Mouse (Mus musculus): Measurements from ENCODE around the gene Sh3bgr. TPM values are rescaled to one million over a fixed set of nuclear protein-coding genes. Genes with fewer than 3 reads are reported as not detected.

The Sh3bgr gene
- total RNA-seq, 2 experiments from 2014 or later = 335 to 411 TPM

GRCm38 (mm10) chr16:96201485-96202232, 1.4 kb downstream of the Sh3bgr start:
- no peak for DNase-seq
- intact Hi-C loops (cut with DNase I) = no loop called here

GRCm38 (mm10) chr16:96209789-96210188, 9.5 kb downstream of the Sh3bgr start:
- no peak for DNase-seq
- intact Hi-C loops (cut with DNase I) = no loop called here

- intact Hi-C loops (cut with DNase I) = no loop called here
- DNase-seq = no peak
These were observed 10.6 kb downstream of the Sh3bgr start for GRCm38 (mm10) chr16:96210856-96211255.

GRCm38 (mm10) chr16:96213027-96213426, 12.8 kb downstream of the Sh3bgr start:
- intact Hi-C loops (cut with DNase I) = no loop called here
- DNase-seq = peak; percentile 41 to 55

- peak; percentile 47 to 52 for DNase-seq
- intact Hi-C loops (cut with DNase I) = no loop called here
These were observed 21.2 kb downstream of the Sh3bgr start for GRCm38 (mm10) chr16:96221491-96221890.

GRCm38 (mm10) chr16:96221959-96222358, 21.7 kb downstream of the Sh3bgr start:
- no peak for DNase-seq
- intact Hi-C loops (cut with DNase I) = no loop called here

- intact Hi-C loops (cut with DNase I) = no loop called here
- no peak for DNase-seq
These were observed 22.2 kb downstream of the Sh3bgr start for GRCm38 (mm10) chr16:96222452-96222851.

GRCm38 (mm10) chr16:96228438-96228837, 28.2 kb downstream of the Sh3bgr start:
- intact Hi-C loops (cut with DNase I) = no loop called here
- no peak for DNase-seq

GRCm38 (mm10) chr16:96229044-96229555, 28.9 kb downstream of the Sh3bgr start:
- intact Hi-C loops (cut with DNase I) = no loop called here
- DNase-seq = no peak

GRCm38 (mm10) chr16:96230411-96230810, 30.2 kb downstream of the Sh3bgr start:
- peak; percentile 63 to 72 for DNase-seq
- intact Hi-C loops (cut with DNase I) = loop anchor here (1.0 to 2.0 kb wide), 2 partner anchors 110 to 115 kb away; no protein-coding TSS in a partner anchor

- intact Hi-C loops (cut with DNase I) = loop anchor here (2.0 kb wide), 1 partner anchor 110 kb away; no protein-coding TSS in a partner anchor
- no peak for DNase-seq
These were observed 31.0 kb downstream of the Sh3bgr start for GRCm38 (mm10) chr16:96231251-96231650.

- intact Hi-C loops (cut with DNase I) = loop anchor here (2.0 kb wide), 1 partner anchor 109 kb away; no protein-coding TSS in a partner anchor
- no peak for DNase-seq
These were observed 31.7 kb downstream of the Sh3bgr start for GRCm38 (mm10) chr16:96231974-96232373.

- intact Hi-C loops (cut with DNase I) = no loop called here
These were observed 33.7 kb downstream of the Sh3bgr start for GRCm38 (mm10) chr16:96233996-96234395.

GRCm38 (mm10) chr16:96235366-96235970, 35.2 kb downstream of the Sh3bgr start, which contains the start of gene B3galt5:
Gene B3galt5, plus strand, starts transcription at chr16:96235801.
- intact Hi-C loops (cut with DNase I) = no loop called here
- DNase-seq = no peak

More at GRCm38 (mm10) chr16:96233996-96234395, 33.7 kb downstream of the Sh3bgr start:
- no peak for DNase-seq

GRCm38 (mm10) chr16:96244496-96244895, 44.2 kb downstream of the Sh3bgr start:
- DNase-seq = no peak
- intact Hi-C loops (cut with DNase I) = no loop called here

- no peak for DNase-seq
- intact Hi-C loops (cut with DNase I) = no loop called here
These were observed 49.4 kb downstream of the Sh3bgr start for GRCm38 (mm10) chr16:96249635-96250034.

- no peak for DNase-seq
- intact Hi-C loops (cut with DNase I) = no loop called here
These were observed 51.9 kb downstream of the Sh3bgr start for GRCm38 (mm10) chr16:96252146-96252545.

GRCm38 (mm10) chr16:96258429-96258828, 58.2 kb downstream of the Sh3bgr start:
- intact Hi-C loops (cut with DNase I) = no loop called here
- no peak for DNase-seq

GRCm38 (mm10) chr16:96271736-96272135, 71.5 kb downstream of the Sh3bgr start:
- no peak for DNase-seq
- intact Hi-C loops (cut with DNase I) = no loop called here

- intact Hi-C loops (cut with DNase I) = no loop called here
- no peak for DNase-seq
These were observed 72.8 kb downstream of the Sh3bgr start for GRCm38 (mm10) chr16:96272929-96273619.

- intact Hi-C loops (cut with DNase I) = no loop called here
- no peak for DNase-seq
These were observed 76.3 kb downstream of the Sh3bgr start for GRCm38 (mm10) chr16:96276596-96276995.

Data from heart, postnatal 36 days (tissue).